Mouse (Mus musculus): ENCODE measurements around the gene Scn8a. TPM values are rescaled to one million over a fixed set of nuclear protein-coding genes. Genes with fewer than 3 reads are reported as not detected.
A peak's percentile ranks its signal among the peaks of the same experiment; 100 is the strongest.

The Scn8a gene
- polyA plus RNA-seq, 1 experiment = not detected

DNA sequence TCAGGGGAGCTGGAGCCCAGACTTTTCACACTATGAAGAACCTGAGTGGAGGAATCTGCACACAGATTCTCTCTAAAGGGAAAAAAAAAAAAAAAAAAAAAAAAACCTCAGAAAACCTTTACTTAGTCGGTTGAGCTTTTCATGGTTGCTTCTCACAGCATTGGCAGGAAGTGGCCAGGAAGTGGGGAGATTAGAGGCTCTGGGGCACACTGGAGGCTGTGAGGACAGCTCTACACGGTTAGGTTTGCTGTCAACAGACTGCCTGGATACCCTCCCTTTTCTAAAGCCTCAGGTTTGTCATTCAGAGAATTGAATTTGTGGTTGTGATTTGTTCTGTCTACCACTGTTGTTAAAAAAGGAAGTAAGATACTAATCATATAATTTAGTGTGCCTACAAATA is 35.3 kb downstream of the Scn8a start:
- TF ChIP-seq POLR2A (IDR thresholded peaks at IDR 0.05; ENCODE audit: insufficient read depth, low read depth, low read length) = no peak
- no peak for TF ChIP-seq CTCF (IDR thresholded peaks at IDR 0.05; ENCODE audit: insufficient read depth, low read depth, low read length)
- Histone ChIP-seq H3K27ac (ENCODE audit: insufficient read depth, low read depth, low read length) (no peak overlapping the region), H3K4me1 (ENCODE audit: control insufficient read depth, insufficient read depth, low read length) (peaks cover 7% of the 10 kb centered on the region), H3K4me3 (ENCODE audit: insufficient read depth, low read depth, low read length) (no peak overlapping the region)
- WGBS = 22% methylated on average over 2 of the region's 2 CpGs

DNA sequence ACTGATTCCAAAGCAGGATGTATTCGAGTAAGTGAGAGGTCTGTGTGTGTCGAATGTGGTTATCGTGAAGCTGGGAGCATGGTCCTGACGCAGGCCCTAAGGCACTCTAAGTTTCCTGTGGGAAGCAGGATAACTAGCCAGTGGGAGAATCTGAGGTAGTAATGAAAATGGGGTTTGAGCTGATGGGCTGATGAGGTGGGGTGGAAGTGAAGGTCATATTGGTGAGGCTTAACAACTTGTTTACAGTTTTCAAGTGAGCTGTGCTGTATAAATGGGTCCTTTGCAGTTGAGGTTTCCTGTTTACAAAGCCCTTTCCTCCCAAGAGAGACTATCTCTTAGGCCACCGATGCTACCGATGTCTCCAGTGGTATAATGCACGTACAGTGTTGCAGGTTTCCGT is 36.1 kb downstream of the Scn8a start:
- TF ChIP-seq POLR2A (IDR thresholded peaks at IDR 0.05; ENCODE audit: insufficient read depth, low read depth, low read length) (no peak), CTCF (IDR thresholded peaks at IDR 0.05; ENCODE audit: insufficient read depth, low read depth, low read length) (no peak)
- 88% methylated on average over 8 of the region's 8 CpGs for WGBS
- Histone ChIP-seq H3K4me3 (ENCODE audit: insufficient read depth, low read depth, low read length) (no peak overlapping the region), H3K27ac (ENCODE audit: insufficient read depth, low read depth, low read length) (no peak overlapping the region), H3K4me1 (ENCODE audit: control insufficient read depth, insufficient read depth, low read length) (peaks cover 15% of the 10 kb centered on the region)

DNA sequence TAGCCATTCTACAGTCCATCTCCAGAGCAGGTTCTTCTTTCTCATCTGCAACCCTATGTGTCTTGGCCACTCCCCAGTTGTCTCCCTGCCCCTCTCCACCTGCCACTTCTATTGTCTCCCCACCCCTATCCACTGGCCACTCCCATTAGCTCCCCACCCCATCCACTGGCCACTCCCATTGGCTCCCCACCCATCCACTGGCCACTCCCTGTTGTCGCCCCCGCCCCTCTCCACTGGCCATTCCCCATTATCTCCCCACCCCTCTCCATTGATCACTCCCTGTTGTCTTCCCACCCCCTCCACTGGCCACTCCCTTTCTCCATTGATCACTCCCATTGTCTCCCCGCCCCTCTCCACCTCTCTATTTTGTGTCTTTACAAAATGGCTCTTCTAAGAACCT is 39.2 kb downstream of the Scn8a start:
- Histone ChIP-seq H3K4me3 (ENCODE audit: insufficient read depth, low read depth, low read length) (no peak overlapping the region), H3K27ac (ENCODE audit: insufficient read depth, low read depth, low read length) (no peak overlapping the region), H3K4me1 (ENCODE audit: control insufficient read depth, insufficient read depth, low read length) (peaks cover 17% of the 10 kb centered on the region)
- 80% methylated on average over 3 of the region's 3 CpGs for WGBS
- TF ChIP-seq POLR2A (IDR thresholded peaks at IDR 0.05; ENCODE audit: insufficient read depth, low read depth, low read length) (no peak), CTCF (IDR thresholded peaks at IDR 0.05; ENCODE audit: insufficient read depth, low read depth, low read length) (no peak)

DNA sequence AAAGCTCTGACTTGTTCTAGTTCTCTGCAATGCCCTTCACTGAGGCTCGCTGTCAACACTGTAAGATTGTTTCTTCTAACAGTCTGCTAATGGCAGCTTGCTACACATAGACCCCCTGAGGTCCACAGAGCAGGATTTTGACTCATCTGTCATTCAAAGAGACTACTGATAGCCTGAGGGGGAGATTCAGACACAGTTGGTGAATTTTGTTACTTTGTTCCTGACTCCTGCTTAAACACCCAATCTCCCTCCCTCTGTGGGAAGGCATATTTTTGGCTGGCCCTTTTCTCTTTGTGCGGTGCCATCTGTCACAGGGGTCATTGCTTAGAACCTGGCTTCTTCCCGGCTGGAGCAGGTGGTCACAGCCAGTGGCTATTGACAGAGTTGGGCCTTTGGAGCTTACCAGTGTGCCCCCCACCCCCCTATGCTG is 40.1 kb downstream of the Scn8a start:
- WGBS = 29% methylated on average over 3 of the region's 3 CpGs
- peak overlapping the region; percentile 23; the same call in 1 of the 2 replicates for H3K27ac ChIP-seq (ENCODE audit: insufficient read depth, low read depth, low read length)
- no peak overlapping the region for H3K4me3 ChIP-seq (ENCODE audit: insufficient read depth, low read depth, low read length)

DNA sequence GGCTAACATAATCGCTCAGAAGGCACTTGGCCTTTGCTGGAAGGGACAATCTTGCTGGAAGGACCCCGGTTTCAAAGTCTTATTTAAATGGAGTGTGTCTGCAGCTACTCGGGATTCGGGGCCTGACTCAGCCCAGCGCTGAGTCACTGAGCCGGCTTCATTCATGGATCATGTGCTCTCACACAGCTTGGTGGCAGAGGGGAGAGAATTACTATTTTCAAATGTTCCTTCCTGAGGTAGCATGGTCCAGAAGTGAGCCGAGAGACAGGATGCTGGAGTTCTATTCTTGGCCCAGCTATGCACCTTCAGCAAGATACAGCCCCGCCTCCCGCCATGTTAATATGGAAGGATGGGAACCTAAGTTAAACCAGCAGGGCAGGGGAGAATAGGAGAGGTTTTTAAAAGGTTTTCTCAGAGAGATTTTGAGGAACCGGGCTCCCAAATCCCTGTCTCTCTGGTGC is 40.8 kb downstream of the Scn8a start:
- Histone ChIP-seq H3K4me3 (ENCODE audit: insufficient read depth, low read depth, low read length) (no peak overlapping the region), H3K27ac (ENCODE audit: insufficient read depth, low read depth, low read length) (peak overlapping the region; percentile 34; the same call in 1 of the 2 replicates), H3K4me1 (ENCODE audit: control insufficient read depth, insufficient read depth, low read length) (peaks cover 22% of the 10 kb centered on the region)
- TF ChIP-seq CTCF (IDR thresholded peaks at IDR 0.05; ENCODE audit: insufficient read depth, low read depth, low read length) (no peak), POLR2A (IDR thresholded peaks at IDR 0.05; ENCODE audit: insufficient read depth, low read depth, low read length) (no peak)
- WGBS = 11% methylated on average over 10 of the region's 10 CpGs

More for the DNA sequence above, 40.1 kb downstream of the Scn8a start:
- no peak for TF ChIP-seq CTCF (IDR thresholded peaks at IDR 0.05; ENCODE audit: insufficient read depth, low read depth, low read length)
- TF ChIP-seq POLR2A (IDR thresholded peaks at IDR 0.05; ENCODE audit: insufficient read depth, low read depth, low read length) = no peak
- H3K4me1 ChIP-seq (ENCODE audit: control insufficient read depth, insufficient read depth, low read length) = peaks cover 19% of the 10 kb centered on the region

DNA sequence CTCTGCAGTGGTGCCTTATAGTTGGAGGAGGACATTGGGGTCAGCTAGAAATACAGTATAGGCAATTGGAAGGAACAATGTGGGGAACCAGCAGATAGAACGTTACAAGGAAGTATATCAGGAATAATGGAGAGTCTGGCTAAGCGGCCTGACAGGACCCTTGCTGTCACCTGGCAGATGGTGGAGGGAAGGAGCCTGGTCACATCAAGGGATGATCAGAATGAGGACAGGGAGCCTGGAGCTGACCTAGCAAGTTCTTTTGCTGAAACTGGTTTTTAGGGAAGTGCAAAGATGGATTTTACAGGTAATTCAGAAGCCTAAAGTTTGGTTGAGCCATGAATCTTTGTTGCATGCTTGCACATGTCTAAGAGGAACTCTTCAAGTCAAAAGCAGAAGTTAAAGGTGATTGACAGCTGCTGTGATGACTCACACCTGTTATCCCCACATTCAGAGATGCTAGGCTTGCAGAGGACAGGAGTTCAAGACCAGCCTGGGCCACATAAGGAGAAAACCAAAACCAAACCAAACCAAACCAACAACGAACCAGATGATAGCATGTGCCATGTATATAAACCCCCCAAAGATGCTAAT is 43.1 kb downstream of the Scn8a start:
- 96% methylated on average over 3 of the region's 3 CpGs for WGBS
- no peak overlapping the region for H3K27ac ChIP-seq (ENCODE audit: insufficient read depth, low read depth, low read length)
- H3K4me1 ChIP-seq (ENCODE audit: control insufficient read depth, insufficient read depth, low read length) = peaks cover 22% of the 10 kb centered on the region
- TF ChIP-seq CTCF (IDR thresholded peaks at IDR 0.05; ENCODE audit: insufficient read depth, low read depth, low read length) (no peak), POLR2A (IDR thresholded peaks at IDR 0.05; ENCODE audit: insufficient read depth, low read depth, low read length) (no peak)
- H3K4me3 ChIP-seq (ENCODE audit: insufficient read depth, low read depth, low read length) = no peak overlapping the region

DNA sequence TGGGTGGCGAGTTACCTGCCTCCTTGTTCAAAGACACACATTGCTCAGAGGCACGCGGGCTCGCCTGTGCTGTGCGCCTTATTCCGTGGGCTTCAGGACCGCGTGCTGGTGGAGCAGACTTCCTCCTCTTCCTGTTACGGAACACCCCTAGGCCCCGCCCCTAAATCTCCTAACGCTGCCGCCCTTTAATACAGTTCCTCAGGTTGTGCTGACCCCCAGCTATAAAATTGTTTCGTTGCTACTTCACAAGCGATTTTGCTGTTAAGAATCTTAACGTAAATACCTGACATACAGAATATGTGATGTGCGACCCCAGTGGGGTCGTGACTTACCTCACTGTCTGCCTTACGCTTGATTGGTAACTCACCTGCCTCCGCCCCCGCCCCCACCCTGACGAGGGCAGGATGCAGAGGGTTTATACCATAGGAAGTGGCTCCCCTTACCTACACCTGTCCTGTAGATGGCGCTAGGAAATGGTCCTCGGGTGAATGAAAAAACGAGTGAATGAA is 45.1 kb downstream of the Scn8a start:
- no peak overlapping the region for H3K4me3 ChIP-seq (ENCODE audit: insufficient read depth, low read depth, low read length)
- peaks cover 21% of the 10 kb centered on the region for H3K4me1 ChIP-seq (ENCODE audit: control insufficient read depth, insufficient read depth, low read length)
- no peak overlapping the region for H3K27ac ChIP-seq (ENCODE audit: insufficient read depth, low read depth, low read length)
- TF ChIP-seq POLR2A (IDR thresholded peaks at IDR 0.05; ENCODE audit: insufficient read depth, low read depth, low read length) (no peak), CTCF (IDR thresholded peaks at IDR 0.05; ENCODE audit: insufficient read depth, low read depth, low read length) (no peak)
- WGBS = 9% methylated on average over 24 of the region's 24 CpGs

DNA sequence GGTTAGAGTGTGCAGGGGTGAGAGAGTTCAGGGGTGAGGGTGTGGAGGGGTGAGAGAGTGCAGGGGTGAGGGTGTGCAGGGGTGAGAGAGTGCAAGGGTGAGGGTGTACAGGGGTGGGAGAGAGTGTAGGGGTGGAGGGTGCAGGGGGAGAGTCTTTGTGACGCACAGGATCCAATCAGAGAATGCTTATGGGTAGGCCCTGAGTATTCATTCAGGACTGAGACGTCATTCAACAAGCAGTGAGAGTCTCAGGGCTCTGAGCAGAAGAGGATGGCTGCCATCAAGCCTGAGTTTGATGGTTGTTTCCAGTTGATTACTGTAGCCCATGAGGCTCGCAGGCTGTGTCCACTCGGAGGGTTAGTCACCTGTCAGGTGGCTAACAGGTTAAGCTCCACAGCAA is 48.4 kb downstream of the Scn8a start:
- Histone ChIP-seq H3K27ac (ENCODE audit: insufficient read depth, low read depth, low read length) (no peak overlapping the region), H3K4me1 (ENCODE audit: control insufficient read depth, insufficient read depth, low read length) (peaks cover 12% of the 10 kb centered on the region), H3K4me3 (ENCODE audit: insufficient read depth, low read depth, low read length) (no peak overlapping the region)
- TF ChIP-seq POLR2A (IDR thresholded peaks at IDR 0.05; ENCODE audit: insufficient read depth, low read depth, low read length) = no peak
- no peak for TF ChIP-seq CTCF (IDR thresholded peaks at IDR 0.05; ENCODE audit: insufficient read depth, low read depth, low read length)
- WGBS = 59% methylated on average over 4 of the region's 4 CpGs

DNA sequence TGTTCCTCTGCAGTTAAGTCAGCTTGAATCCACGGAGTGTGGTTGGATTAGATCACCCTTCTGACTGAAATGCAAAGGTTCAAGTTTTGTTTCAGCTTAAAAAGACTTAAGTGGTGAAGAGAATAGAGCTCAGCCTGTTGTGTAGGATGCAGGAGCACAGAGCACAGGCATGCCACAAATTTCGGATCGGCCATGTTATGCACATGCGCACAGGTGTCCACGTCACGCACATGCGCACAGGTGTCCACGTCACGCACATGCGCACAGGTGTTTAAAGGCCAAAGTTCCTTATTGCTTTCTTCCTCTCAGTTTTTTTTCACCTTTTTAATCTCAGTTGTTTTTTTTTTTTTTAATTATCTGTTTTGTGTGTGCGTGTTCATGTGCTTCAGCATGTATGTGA is 52.6 kb downstream of the Scn8a start:
- 93% methylated on average over 11 of the region's 11 CpGs for WGBS
- no peak for TF ChIP-seq CTCF (IDR thresholded peaks at IDR 0.05; ENCODE audit: insufficient read depth, low read depth, low read length)
- no peak for TF ChIP-seq POLR2A (IDR thresholded peaks at IDR 0.05; ENCODE audit: insufficient read depth, low read depth, low read length)
- Histone ChIP-seq H3K27ac (ENCODE audit: insufficient read depth, low read depth, low read length) (no peak overlapping the region), H3K4me3 (ENCODE audit: insufficient read depth, low read depth, low read length) (no peak overlapping the region), H3K4me1 (ENCODE audit: control insufficient read depth, insufficient read depth, low read length) (peaks cover 19% of the 10 kb centered on the region)

Measured in olfactory bulb, adult 2 months (tissue).